14 mouse cellular contexts compared by ENCODE assay signal in genomic region chr17:5327480-5328180, GRCm38 (mm10).
DNase-seq lines count a peak whose midpoint lies in the region; ATAC-seq and TF ChIP-seq lines count a peak whose summit lies in the region.
"Had no signal": no experiment of that assay in that cellular context is flagged by ENCODE, and none has a peak within 500 bp of the region (broad histone marks: within the 10 kb centered on the region; RNA-seq: fewer than 3 reads in every experiment).

No protein-coding gene starts in this region.

- peaks cover 10% of the 10 kb centered on the region; the same call in 1 of the 2 replicates for H3K4me1 ChIP-seq in liver, embryonic 11.5 days (replicated peaks; ENCODE audit: control insufficient read depth, insufficient read depth, low read length)
- H3K4me1 ChIP-seq in liver, embryonic 12.5 days: peaks cover 12% of the 10 kb centered on the region

- H3K9me3 ChIP-seq in liver, embryonic 11.5 days (ENCODE audit: control insufficient read depth, low read length): no peaks in the 10 kb centered on the region
- H3K9me3 ChIP-seq in liver, embryonic 12.5 days (replicated peaks): no peaks in the 10 kb centered on the region
- H3K9me3 ChIP-seq: embryonic facial prominence, embryonic 15.5 days; stomach, embryonic 15.5 days had no signal

- TF ChIP-seq CTCF in brain, embryonic 14.5 days (IDR thresholded peaks at IDR 0.05; ENCODE audit: borderline replicate concordance, extremely low read depth, insufficient read depth, insufficient read length): no peak

- 59% methylated on average over 12 of the region's 12 CpGs for WGBS in liver, embryonic 11.5 days
- 40% methylated on average over 12 of the region's 12 CpGs for WGBS in liver, embryonic 12.5 days (ENCODE audit: insufficient replicate concordance)

- DNase-seq in liver, embryonic 11.5 days (ENCODE audit: low spot score): no peak
- no peak for DNase-seq in liver
- peak; percentile 83 for DNase-seq in brain, embryonic 14.5 days (ENCODE audit: low read depth)
- DNase-seq in skeletal muscle tissue, adult 2 months (ENCODE audit: low read depth, low spot score): peak; percentile 36
- no peak for DNase-seq in gastrocnemius, adult 18-20 months (ENCODE audit: low spot score)
- DNase-seq in layer of hippocampus, postnatal 10 days (ENCODE audit: low spot score in 2 of 2): no peak
- DNase-seq: cerebellum, postnatal 10 days; gastrocnemius, postnatal 36 days; kidney, postnatal 14 days; midbrain, embryonic 14.5 days; thymus, postnatal 36 days had no signal

- H3K27me3 ChIP-seq in liver, embryonic 11.5 days (replicated peaks; ENCODE audit: control insufficient read depth, insufficient read depth, low read length): no peaks in the 10 kb centered on the region; the same call in 1 of the 2 replicates
- no peaks in the 10 kb centered on the region for H3K27me3 ChIP-seq in liver, embryonic 12.5 days (replicated peaks)
- H3K27me3 ChIP-seq: embryonic facial prominence, embryonic 15.5 days; stomach, embryonic 15.5 days had no signal

- H3K9ac ChIP-seq in liver, embryonic 11.5 days (ENCODE audit: low read depth, low read length): no peak overlapping the region
- no peak overlapping the region for H3K9ac ChIP-seq in liver, embryonic 12.5 days
- H3K9ac ChIP-seq: embryonic facial prominence, embryonic 15.5 days; stomach, embryonic 15.5 days had no signal

- H3K4me2 ChIP-seq in liver, embryonic 11.5 days: no peak overlapping the region
- H3K4me2 ChIP-seq in liver, embryonic 12.5 days: no peak overlapping the region
- H3K4me2 ChIP-seq: embryonic facial prominence, embryonic 15.5 days; stomach, embryonic 15.5 days had no signal

- H3K27ac ChIP-seq in liver, embryonic 11.5 days (ENCODE audit: low read depth, low read length): peak overlapping the region; percentile 53
- H3K27ac ChIP-seq in liver, embryonic 12.5 days: peak overlapping the region; percentile 67
- H3K27ac ChIP-seq: embryonic facial prominence, embryonic 15.5 days; stomach, embryonic 15.5 days had no signal

- TF ChIP-seq POLR2A in brain, embryonic 14.5 days (IDR thresholded peaks at IDR 0.05; ENCODE audit: borderline replicate concordance, extremely low read depth, insufficient read depth, insufficient read length, poor library complexity, severe bottlenecking): no peak

- no peak overlapping the region for H3K4me3 ChIP-seq in liver, embryonic 11.5 days (ENCODE audit: low read depth, low read length)
- H3K4me3 ChIP-seq in liver, embryonic 12.5 days: no peak overlapping the region
- H3K4me3 ChIP-seq: embryonic facial prominence, embryonic 15.5 days; stomach, embryonic 15.5 days had no signal

- ATAC-seq in liver, embryonic 11.5 days (replicated peaks; ENCODE audit: low FRiP score): peak; percentile 58
- ATAC-seq in liver, embryonic 12.5 days: peak; percentile 53

- peaks cover 13% of the 10 kb centered on the region; the same call in 1 of the 2 replicates for H3K36me3 ChIP-seq in liver, embryonic 11.5 days (ENCODE audit: control insufficient read depth, insufficient read depth, low read length)
- peaks cover 48% of the 10 kb centered on the region for H3K36me3 ChIP-seq in liver, embryonic 12.5 days

Comparison
In these comparisons a context has a peak if more than half of its experiments do, and no peak if none do; other contexts are left out.
1. DNase-seq: peak in brain, embryonic 14.5 days (single experiment) and skeletal muscle tissue, adult 2 months (single experiment); none in liver, embryonic 11.5 days (single experiment), liver (single experiment), gastrocnemius, adult 18-20 months (single experiment) and layer of hippocampus, postnatal 10 days (0 of 2).